Mouse (Mus musculus) neutrophil, adult 5-6 weeks (primary cell): Measurements from ENCODE around the gene Traf2. TPM values are rescaled to one million over a fixed set of nuclear protein-coding genes. Genes with fewer than 3 reads are reported as not detected.
A peak's percentile ranks its signal among the peaks of the same experiment; 100 is the strongest.

Experiments used
- ATAC-seq: fragments of 151-379, 151-347 bp; 2 replicates; pipeline ENCODE4 v1.8.0; 2017; ENCODE audit warnings: mild to moderate bottlenecking, moderate TSS enrichment; ENCODE audit not compliant: insufficient number of reproducible peaks, poor library complexity, low FRiP score, severe bottlenecking; ENCODE audit errors: extremely low read depth
- total RNA-seq: library from RNA; stranded (forward); fragments of 200-1000 nt; gene quantifications from 2 replicates; pipeline ENCODE4 v1.2.3, GENCODE M21; 2017

The Traf2 gene
- 28.1 and 30.4 TPM in 2 replicates for total RNA-seq

- ATAC-seq, result peak; percentile 97
Measured at GRCm38 (mm10) chr2:25546811-25547491, at the start of gene Traf2. Traf2 (minus strand) TSS chr2:25546940.

DNA sequence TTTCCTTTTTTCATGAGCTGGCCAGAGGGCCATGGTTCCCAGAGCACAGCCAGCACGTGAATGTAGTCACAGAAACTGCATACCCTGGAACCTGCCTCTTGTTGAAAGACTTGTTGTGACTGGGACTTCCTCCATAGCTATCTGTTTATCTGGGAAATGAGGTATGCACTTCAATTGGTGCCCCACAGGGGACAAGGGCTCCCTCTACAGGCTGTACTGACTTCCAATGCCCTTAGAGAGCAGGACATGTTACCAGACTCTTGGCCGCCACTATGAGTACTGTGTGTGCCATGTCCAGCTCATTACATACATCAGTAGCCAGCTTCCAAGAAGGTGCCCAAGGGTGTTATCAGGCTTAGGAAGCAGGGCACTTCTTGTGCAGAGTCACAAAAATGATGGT, 45.1 kb upstream of the Traf2 start:
- peak; percentile 16; the same call in 1 of the 2 replicates for ATAC-seq

DNA sequence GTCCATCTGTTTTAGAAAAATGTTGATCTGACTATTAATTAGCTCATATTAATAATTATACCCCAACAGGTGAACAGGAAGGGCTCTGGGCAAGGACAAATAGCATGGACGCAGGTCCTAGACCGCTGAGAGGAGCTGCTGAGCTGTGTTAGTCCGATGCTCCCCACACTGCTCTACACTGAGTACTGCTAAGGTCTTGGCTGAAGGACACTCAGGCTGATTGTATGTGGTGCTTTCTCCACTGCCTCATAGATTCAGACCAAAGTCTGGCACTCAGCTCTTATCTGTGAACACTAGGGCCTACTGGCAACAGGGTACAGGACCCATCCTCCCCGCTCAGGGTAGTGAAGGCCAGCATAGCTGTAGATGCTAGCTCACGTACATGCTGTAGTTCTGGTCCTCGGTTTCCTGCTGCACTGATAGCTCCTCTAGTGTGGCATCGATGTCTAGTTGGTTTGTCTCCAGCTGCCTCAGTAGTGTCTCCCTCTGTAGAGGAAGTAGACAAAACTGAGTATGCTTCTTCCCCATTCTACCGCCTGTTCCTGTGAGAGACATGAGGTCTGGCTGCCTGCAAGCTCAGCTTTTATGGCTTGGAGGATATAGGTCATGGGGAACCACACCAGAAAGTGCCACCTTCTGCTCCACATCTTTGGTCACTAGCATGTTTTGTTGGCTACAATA, 41.6 kb upstream of the Traf2 start:
- ATAC-seq, result no peak

DNA sequence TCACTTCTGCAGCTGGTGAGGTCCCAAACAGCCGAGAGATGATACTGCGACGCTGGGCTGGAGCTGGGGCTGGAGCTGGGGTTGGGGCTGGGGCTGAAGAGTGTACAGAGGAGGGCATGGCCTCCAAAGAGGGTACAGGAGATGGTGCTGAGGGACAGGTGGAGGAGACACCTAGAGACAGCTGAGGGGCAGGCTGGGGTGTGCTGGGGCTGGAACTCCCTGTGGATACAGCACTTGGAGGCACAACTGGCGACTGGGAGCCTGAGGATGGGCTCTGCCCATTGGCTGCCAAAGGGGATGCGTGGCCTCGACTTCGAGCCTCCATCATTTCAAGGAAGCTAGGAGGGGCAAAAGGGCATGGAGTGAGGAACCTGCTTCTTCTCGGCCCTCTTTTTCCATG, 40.5 kb upstream of the Traf2 start:
- ATAC-seq, result no peak

GRCm38 (mm10) chr2:25585601-25586000, 38.9 kb upstream of the Traf2 start:
- ATAC-seq, result no peak

DNA sequence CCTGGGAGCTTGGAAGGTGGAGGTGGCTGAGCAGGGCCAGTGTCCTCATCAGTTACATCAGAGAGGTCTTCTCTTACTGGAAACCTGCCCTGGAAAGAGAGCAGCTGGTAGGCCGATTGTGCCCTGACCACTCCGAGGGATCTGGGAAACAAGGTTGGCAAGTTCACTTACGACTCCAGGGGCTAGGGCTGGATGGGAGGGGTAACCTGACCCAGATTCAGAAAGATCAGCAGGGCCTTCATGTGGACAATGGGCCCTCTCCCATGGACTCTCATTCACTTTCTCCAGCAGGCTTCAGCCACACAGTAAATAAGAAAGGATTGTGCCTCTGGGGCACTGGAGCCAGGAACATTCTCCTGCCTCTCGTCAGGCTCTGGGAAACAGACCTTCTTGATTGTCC, 38.1 kb upstream of the Traf2 start:
- ATAC-seq, result no peak

- ATAC-seq, result no peak
Measured at GRCm38 (mm10) chr2:25584152-25584551, 37.4 kb upstream of the Traf2 start.

GRCm38 (mm10) chr2:25583571-25583970, 36.8 kb upstream of the Traf2 start:
- no peak for ATAC-seq

GRCm38 (mm10) chr2:25583120-25583481, 36.4 kb upstream of the Traf2 start:
- ATAC-seq, result no peak

GRCm38 (mm10) chr2:25582466-25583119, 35.9 kb upstream of the Traf2 start:
- no peak for ATAC-seq

DNA sequence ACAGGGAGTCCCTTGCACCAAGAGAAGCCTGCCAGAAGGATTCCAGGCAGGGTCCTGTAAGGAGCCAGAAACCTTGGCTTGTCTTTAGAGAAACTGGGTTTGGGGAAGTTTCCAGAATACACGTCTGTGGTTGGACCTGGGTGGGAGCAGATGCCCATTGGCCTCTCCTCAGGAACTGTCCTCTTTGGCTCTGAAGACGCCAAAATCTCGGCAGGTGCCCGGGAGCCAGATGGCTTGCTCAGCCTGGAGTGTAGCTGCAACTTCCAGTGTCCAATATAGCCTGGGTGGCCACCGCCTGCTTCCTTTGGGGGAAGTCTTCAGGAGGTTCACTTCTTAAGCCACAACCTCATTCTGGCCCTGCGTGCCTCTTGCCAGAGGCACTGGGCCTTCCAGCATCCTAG, 35.2 kb upstream of the Traf2 start:
- ATAC-seq, result no peak

GRCm38 (mm10) chr2:25581294-25581864, 34.6 kb upstream of the Traf2 start, which contains the start of gene Ajm1:
Ajm1 (minus strand) TSS chr2:25581757.
- ATAC-seq, result peak; percentile 66

- ATAC-seq, result no peak
Measured at GRCm38 (mm10) chr2:25580621-25581101, 33.9 kb upstream of the Traf2 start.

DNA sequence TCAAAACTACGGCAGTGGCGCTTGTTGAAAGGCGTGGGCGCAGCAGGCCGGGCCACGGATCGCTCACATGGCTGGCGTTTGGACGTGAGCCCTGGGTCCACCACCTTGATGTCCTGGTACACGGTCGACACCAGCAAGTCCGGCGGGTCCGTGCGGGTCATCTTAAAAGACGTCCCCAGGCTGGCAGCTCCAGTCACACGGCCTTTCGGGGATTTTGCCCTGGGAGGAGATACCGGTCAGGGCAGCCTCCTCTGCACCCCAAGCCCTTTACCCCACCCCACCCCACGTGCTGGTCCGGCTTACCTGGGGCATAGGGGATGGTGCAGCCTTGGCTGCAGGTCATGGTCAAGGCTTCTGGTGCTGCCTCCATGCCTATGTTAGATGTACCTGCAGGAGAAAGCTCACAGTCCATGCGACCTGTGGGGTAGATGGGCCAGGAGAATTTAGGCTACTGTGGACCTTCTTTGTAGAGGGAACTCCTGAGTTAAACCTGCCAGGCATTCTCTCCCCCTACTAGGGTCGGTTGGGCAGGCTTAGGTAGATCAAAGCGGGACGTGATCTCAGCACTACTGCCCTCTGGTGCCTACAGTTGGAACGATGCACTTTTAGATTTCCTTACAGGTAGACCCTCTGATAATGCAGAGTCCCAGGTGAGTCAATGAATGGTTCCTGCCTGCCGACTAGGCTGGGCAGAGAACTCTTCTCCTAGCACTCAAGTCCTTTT, 33.2 kb upstream of the Traf2 start:
- peak; percentile 43; the same call in 1 of the 2 replicates for ATAC-seq

- no peak for ATAC-seq
Measured at GRCm38 (mm10) chr2:25578796-25579736, 32.3 kb upstream of the Traf2 start.

- ATAC-seq, result no peak
Measured at GRCm38 (mm10) chr2:25577951-25578795, 31.4 kb upstream of the Traf2 start.
